Mouse (Mus musculus): ENCODE data around the gene Cdc14b.

Gene Cdc14b

GRCm38 (mm10) chr13:64274879-64275753 lies at the start of gene Cdc14b:
Gene Cdc14b (minus strand): TSS chr13:64275290.
- peak; percentile 40 to 55 for DNase-seq (ENCODE audit: low spot score in 2 of 2)

GRCm38 (mm10) chr13:64322561-64323281 lies 47.6 kb upstream of the Cdc14b start:
- no peak for DNase-seq (ENCODE audit: low spot score in 2 of 2)

GRCm38 (mm10) chr13:64320334-64320733 lies 45.2 kb upstream of the Cdc14b start:
- DNase-seq (ENCODE audit: low spot score in 2 of 2): no peak

- DNase-seq (ENCODE audit: low spot score in 2 of 2): no peak
These were observed 44.7 kb upstream of the Cdc14b start for GRCm38 (mm10) chr13:64319782-64320181.

GRCm38 (mm10) chr13:64318355-64318754 lies 43.3 kb upstream of the Cdc14b start:
- DNase-seq (ENCODE audit: low spot score in 2 of 2): no peak

- DNase-seq (ENCODE audit: low spot score in 2 of 2): no peak
These were observed 40.5 kb upstream of the Cdc14b start for GRCm38 (mm10) chr13:64315483-64316050.

GRCm38 (mm10) chr13:64314041-64314440 lies 39.0 kb upstream of the Cdc14b start:
- DNase-seq (ENCODE audit: low spot score in 2 of 2): no peak

- DNase-seq (ENCODE audit: low spot score in 2 of 2): no peak
These were observed 37.8 kb upstream of the Cdc14b start for GRCm38 (mm10) chr13:64312916-64313289.

GRCm38 (mm10) chr13:64312024-64312915 lies 37.2 kb upstream of the Cdc14b start, which contains the start of gene Aaed1:
Gene Aaed1 (minus strand): TSS chr13:64312710.
- peak; percentile 80 to 83 for DNase-seq (ENCODE audit: low spot score in 2 of 2)

- no peak for DNase-seq (ENCODE audit: low spot score in 2 of 2)
These were observed 36.2 kb upstream of the Cdc14b start for GRCm38 (mm10) chr13:64311266-64311665.

GRCm38 (mm10) chr13:64310585-64310984 lies 35.5 kb upstream of the Cdc14b start:
- DNase-seq (ENCODE audit: low spot score in 2 of 2): no peak

- DNase-seq (ENCODE audit: low spot score in 2 of 2): no peak
These were observed 34.8 kb upstream of the Cdc14b start for GRCm38 (mm10) chr13:64309842-64310241.

- DNase-seq (ENCODE audit: low spot score in 2 of 2): no peak
These were observed 33.9 kb upstream of the Cdc14b start for GRCm38 (mm10) chr13:64309036-64309435.

GRCm38 (mm10) chr13:64307508-64307907 lies 32.4 kb upstream of the Cdc14b start:
- no peak for DNase-seq (ENCODE audit: low spot score in 2 of 2)

GRCm38 (mm10) chr13:64306078-64306477 lies 31.0 kb upstream of the Cdc14b start:
- peak in 1 of 2 experiments; percentile 45 for DNase-seq (ENCODE audit: low spot score in 2 of 2)

GRCm38 (mm10) chr13:64299069-64299468 lies 24.0 kb upstream of the Cdc14b start:
- no peak for DNase-seq (ENCODE audit: low spot score in 2 of 2)

- DNase-seq (ENCODE audit: low spot score in 2 of 2): no peak
These were observed 11.7 kb upstream of the Cdc14b start for GRCm38 (mm10) chr13:64286791-64287190.

GRCm38 (mm10) chr13:64286321-64286720 lies 11.2 kb upstream of the Cdc14b start:
- DNase-seq (ENCODE audit: low spot score in 2 of 2): no peak

- DNase-seq (ENCODE audit: low spot score in 2 of 2): no peak
These were observed 9.6 kb upstream of the Cdc14b start for GRCm38 (mm10) chr13:64284676-64285075.

GRCm38 (mm10) chr13:64280940-64281339 lies 5.8 kb upstream of the Cdc14b start:
- no peak for DNase-seq (ENCODE audit: low spot score in 2 of 2)

GRCm38 (mm10) chr13:64275754-64276127 lies 651 bp upstream of the Cdc14b start:
- DNase-seq (ENCODE audit: low spot score in 2 of 2): no peak

Measured in frontal cortex, postnatal 14 days (tissue).